Mouse (Mus musculus) heart, postnatal 14 days (tissue): Measurements from ENCODE around the gene Gm20388. TPM values are rescaled to one million over a fixed set of nuclear protein-coding genes. Genes with fewer than 3 reads are reported as not detected.

Experiments
- DNase-seq, 2 experiments: peaks; one replicate each; pipeline ENCODE4 v3.0.0; 2021 to 2022
- intact Hi-C: fragments of 180-260 bp; cut with DNase I; formaldehyde crosslinking; loops from one replicate; pipeline ENCODE4 v1.15.1; 2025
- total RNA-seq, 2 experiments: library from RNA; stranded (reverse); gene quantifications; 2 replicates each; pipeline ENCODE4 v1.2.3; 2021

The Gm20388 gene
- total RNA-seq, 2 experiments from 2014 or later, result 0.24 TPM; not detected in 1

DNA sequence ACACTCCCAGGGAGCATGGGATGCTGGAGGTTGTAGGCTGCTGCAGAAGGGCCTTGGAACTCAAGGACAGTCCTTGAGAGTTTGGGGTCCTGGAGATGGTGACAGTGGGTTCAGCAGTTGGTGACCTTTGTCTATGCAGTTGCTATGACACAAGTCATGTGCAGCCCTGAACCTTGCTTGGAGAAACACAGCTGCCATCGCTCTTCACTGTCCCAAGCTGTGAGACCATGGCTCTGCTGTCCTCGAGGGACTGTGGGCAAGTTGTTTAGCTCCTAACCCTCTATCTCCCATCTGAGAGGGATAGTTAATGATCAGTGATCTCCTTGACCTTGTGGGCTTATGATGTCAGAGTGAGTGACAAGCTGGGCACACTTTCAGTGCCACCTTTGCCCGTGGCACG is 125.9 kb downstream of the Gm20388 start:
- intact Hi-C loops, result no loop called here
- no peak for DNase-seq

GRCm38 (mm10) chr8:120037199-120037598 is 126.6 kb downstream of the Gm20388 start:
- DNase-seq, result peak; percentile 33 to 46
- intact Hi-C loops, result no loop called here

GRCm38 (mm10) chr8:120037611-120038010 is 127.0 kb downstream of the Gm20388 start:
- intact Hi-C loops, result no loop called here
- DNase-seq, result no peak

GRCm38 (mm10) chr8:120038741-120039140 is 128.1 kb downstream of the Gm20388 start:
- intact Hi-C loops, result no loop called here
- no peak for DNase-seq

- intact Hi-C loops, result no loop called here
- no peak for DNase-seq
Observed at GRCm38 (mm10) chr8:120039313-120039919, 128.8 kb downstream of the Gm20388 start.

GRCm38 (mm10) chr8:120040861-120041260 is 130.2 kb downstream of the Gm20388 start:
- peak; percentile 64 to 65 for DNase-seq
- intact Hi-C loops, result no loop called here

- intact Hi-C loops, result no loop called here
- DNase-seq, result no peak
Observed at GRCm38 (mm10) chr8:120042542-120043312, 132.1 kb downstream of the Gm20388 start.

DNA sequence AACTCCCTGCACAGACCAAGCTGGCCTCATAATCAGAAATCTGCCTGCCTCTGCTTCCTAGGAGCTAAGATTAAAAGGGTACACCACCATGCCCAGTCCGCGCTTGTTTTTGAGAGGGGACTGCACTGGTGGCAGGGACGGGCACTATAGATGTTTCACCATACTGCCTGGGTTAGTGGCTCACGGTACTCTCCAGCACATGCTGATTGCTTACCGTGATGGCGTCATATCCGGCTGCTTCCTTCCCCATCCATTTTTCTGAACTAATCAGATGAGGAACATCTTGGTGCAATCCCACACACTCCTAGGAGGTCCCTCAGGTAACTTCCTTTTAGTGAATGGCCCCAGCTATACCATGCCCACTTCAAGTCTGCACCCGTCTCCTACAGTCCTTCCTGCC is 134.3 kb downstream of the Gm20388 start:
- intact Hi-C loops, result no loop called here
- DNase-seq, result no peak

GRCm38 (mm10) chr8:120045471-120045870 is 134.8 kb downstream of the Gm20388 start:
- DNase-seq, result no peak
- intact Hi-C loops, result no loop called here

- DNase-seq, result peak; percentile 82 to 90
- intact Hi-C loops, result no loop called here
Observed at GRCm38 (mm10) chr8:120046258-120047020, 135.8 kb downstream of the Gm20388 start.

DNA sequence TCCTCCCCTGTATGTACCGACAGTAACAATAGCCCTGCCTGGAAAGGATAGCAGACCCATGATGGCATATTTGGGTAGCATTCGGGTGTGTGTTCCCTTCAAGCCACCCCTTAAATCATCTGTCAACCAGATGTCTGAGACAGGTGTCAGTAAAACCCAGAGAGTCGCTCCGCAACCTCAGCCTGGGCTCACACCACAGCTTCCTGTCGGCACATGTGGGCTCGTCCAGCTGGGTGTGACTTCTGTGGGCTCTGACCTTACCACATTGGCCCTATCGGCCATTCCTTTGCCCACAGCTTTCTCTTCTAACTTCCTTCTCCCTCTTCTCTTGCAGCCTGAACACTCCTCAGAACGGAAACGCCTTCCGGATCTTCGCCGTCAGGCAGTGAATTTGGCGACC is 139.3 kb downstream of the Gm20388 start:
- intact Hi-C loops, result no loop called here
- DNase-seq, result no peak

DNA sequence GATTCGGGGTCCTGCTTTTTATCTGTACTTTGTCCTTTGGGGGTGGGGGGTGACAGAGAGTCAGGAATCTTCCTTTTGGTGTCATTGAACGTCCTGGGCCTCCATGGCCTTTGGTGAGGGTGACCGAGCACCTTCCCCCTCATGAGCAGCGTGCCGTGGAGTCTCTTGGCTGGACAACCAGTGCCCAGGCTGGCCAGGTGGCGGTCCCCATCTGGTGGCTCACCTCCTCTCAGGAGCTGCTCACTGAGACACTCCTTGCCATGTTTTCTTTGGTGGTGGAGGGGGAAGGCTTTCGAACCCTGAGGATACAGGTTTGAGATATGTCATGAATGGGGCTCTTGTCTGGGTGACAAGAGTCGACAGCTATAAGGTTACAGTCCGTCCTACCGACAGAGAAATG is 139.7 kb downstream of the Gm20388 start:
- intact Hi-C loops, result no loop called here
- no peak for DNase-seq

- DNase-seq, result no peak
- intact Hi-C loops, result no loop called here
Observed at GRCm38 (mm10) chr8:120051006-120051405, 140.4 kb downstream of the Gm20388 start.

GRCm38 (mm10) chr8:120051908-120052307 is 141.3 kb downstream of the Gm20388 start:
- intact Hi-C loops, result no loop called here
- no peak for DNase-seq

DNA sequence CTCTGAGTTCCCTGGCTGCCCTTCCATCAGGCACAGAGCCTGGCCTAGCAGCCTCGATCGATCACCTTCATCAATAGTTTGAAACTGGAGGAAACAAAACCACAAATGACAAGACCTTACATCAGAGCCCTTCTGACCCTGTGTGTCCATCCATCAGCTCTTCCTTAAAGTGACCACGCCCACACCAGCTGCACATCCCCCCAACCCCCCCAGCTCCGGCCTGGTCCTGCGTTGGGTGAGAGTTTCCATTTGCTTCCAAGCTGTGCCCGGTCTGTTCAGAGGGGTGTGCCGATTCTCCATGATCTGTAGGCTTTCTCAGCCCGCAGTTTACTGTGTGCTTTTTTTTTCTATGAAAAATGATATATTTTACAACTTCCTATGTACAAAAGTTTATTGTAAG is 141.7 kb downstream of the Gm20388 start:
- intact Hi-C loops, result no loop called here
- no peak for DNase-seq

DNA sequence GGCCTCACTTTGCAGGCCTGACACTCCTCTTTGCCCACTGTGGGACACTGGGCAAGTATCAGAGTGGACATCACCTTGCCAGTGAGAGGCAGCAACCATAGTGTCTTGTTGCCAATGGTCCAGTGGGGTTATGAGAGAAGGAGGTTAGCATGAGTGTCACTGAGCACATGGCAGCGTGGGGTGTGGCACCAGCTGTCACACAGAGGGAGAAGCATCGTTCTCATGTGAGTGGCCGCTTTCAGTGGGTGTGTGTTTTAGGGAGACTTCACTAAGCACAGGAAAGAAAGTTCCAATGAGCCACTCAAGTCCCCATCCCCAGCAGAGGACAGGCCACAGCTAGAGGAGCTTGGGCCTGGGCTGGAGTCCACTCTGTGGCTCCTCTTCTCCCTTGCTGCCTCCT is 144.2 kb downstream of the Gm20388 start:
- no peak for DNase-seq
- intact Hi-C loops, result no loop called here

DNA sequence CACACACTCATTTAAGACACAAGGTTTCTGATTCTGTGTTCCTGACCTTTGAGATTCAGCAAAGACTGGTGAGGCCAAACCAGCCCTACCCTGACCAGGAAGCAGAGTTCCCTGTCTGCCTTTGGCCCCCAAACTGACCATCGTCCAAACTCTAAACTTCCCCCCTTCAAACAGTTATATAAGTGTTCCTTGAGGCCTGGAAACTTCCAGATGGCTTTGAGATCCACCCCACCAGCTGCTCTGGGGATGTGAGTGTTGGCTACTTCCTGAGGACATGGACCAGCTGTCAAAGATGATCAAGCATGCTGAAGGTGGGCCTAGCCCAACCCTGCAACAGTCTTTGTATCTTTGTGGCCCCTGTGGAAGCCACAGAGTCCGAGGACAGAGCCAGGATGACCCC is 146.4 kb downstream of the Gm20388 start:
- DNase-seq, result peak in 1 of 2 experiments; percentile 58
- intact Hi-C loops, result no loop called here

- intact Hi-C loops, result no loop called here
- DNase-seq, result no peak
Observed at GRCm38 (mm10) chr8:120062742-120063141, 152.1 kb downstream of the Gm20388 start.

DNA sequence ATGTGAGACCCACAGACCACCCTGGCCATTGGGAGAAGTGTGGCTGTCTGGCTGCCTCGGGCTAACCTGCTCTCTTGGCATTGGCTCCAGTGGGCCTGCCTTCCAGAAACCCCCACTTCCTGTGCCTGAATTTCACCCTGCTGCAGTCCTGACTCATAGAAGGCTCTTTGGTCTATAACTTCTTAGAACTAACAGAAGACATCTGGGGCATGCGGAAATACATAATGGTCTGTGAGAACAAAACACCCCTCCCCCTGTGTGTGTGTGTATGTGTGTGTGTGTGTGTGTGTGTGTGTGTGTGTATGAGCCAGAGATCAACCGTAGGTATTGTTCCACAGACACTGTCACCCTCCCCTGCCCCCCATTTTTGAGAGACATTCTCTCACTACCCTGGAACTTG is 152.7 kb downstream of the Gm20388 start:
- intact Hi-C loops, result no loop called here
- DNase-seq, result no peak

DNA sequence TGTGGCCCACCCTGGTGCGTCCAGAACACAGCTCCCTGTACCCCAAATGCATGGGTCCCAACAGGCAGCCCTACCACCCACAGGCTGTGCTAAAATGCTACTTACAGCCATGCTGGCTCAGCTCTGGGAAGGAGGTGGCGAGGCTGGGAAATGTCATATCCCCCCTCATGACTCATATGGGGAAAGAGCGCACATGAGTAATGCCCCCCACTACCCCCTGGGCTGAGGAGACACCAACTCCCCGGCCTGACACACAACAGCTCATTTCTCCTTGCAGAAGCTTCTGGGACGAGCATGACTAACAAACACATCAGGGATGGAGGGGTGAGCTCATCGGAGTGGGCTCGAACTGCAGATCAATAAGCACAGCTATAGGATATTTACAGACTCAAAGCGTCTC is 155.0 kb downstream of the Gm20388 start:
- no peak for DNase-seq
- intact Hi-C loops, result no loop called here

DNA sequence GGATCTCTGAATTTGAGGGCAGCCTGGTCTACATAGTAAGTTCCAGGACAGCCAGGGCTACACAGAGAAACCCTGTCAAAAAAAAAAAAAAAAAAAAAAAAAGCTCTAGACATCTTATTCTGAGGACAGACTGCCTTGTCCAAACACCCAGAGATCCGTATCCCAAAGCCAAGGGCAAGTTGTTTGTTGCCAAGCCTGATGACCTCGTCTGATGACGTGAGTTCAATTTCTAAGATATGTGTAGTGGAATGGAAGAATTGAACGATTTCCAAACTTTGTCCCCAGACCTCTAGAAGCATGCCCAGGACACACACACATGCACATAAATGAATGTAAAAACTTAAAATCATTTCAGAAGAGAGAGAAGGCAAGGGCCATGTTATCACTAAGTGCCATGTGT is 155.6 kb downstream of the Gm20388 start:
- no peak for DNase-seq
- intact Hi-C loops, result no loop called here
